ENCODE assay signal across 9 mouse cellular contexts in the genomic region with DNA sequence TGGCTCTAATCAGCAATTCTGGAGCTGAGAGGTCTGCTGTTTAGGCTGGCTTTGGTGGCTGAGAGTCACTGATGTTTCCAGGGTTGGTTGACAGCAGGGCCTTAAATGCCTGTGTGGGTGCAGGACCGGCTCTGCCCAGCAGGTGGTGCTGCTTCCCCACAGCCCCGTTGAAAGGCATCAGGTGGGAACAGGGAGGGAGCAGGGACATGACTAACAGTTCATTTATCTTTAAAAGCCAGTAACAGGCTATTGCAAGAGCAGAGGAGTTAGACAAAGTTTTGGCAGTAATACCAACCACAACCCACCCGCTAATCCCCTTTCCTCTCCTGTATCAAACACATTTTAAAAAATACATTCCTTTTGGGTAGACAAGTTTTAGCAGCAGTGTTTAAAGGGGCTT. TPM values are rescaled to one million over a fixed set of nuclear protein-coding genes. Genes with fewer than 3 reads are reported as not detected.
DNase-seq lines count a peak whose midpoint lies in the region; ATAC-seq and TF ChIP-seq lines count a peak whose summit lies in the region.
"Had no signal": no experiment of that assay in that cellular context is flagged by ENCODE, and none has a peak within 500 bp of the region (broad histone marks: within the 10 kb centered on the region; RNA-seq: fewer than 3 reads in every experiment).

No protein-coding gene starts in this region.

- H3K36me3 ChIP-seq in ES-E14 (ENCODE audit: control insufficient read depth, insufficient read depth, low read length, poor library complexity, severe bottlenecking) = peaks cover 34% of the 10 kb centered on the region
- H3K36me3 ChIP-seq in forebrain, embryonic 13.5 days (ENCODE audit: poor library complexity, severe bottlenecking) = peaks cover 27% of the 10 kb centered on the region

- in situ Hi-C loops in ES-E14 (cut with MboI; ENCODE audit: low sequenced_read_pairs in 2 of 2, unreplicated experiment in 2 of 2) = loop anchor here in 1 of 2 experiments (10.0 to 25.0 kb wide), 2 partner anchors 92 to 245 kb away; a partner anchor contains a TSS

- H3K27me3 ChIP-seq in forebrain, embryonic 13.5 days = no peaks in the 10 kb centered on the region
- H3K27me3 ChIP-seq: hindbrain, embryonic 15.5 days had no signal

- H3K4me3 ChIP-seq in ES-E14 (ENCODE audit: insufficient read depth in 1 of 2, low read depth in 1 of 2, low read length in 2 of 2, poor library complexity in 1 of 2, severe bottlenecking in 1 of 2) = no peak overlapping the region
- no peak overlapping the region for H3K4me3 ChIP-seq in forebrain, embryonic 13.5 days
- H3K4me3 ChIP-seq: hindbrain, embryonic 15.5 days had no signal

- 29% methylated on average over 3 of the region's 3 CpGs for WGBS in forebrain, embryonic 13.5 days

- no peaks in the 10 kb centered on the region for H3K4me1 ChIP-seq in ES-E14 (ENCODE audit: control insufficient read depth in 2 of 2, insufficient read depth in 2 of 2, low read length in 2 of 2, poor library complexity in 1 of 2)
- peaks cover 11% of the 10 kb centered on the region for H3K4me1 ChIP-seq in forebrain, embryonic 13.5 days
- H3K4me1 ChIP-seq: hindbrain, embryonic 15.5 days had no signal

- peak; percentile 71 for ATAC-seq in forebrain, embryonic 13.5 days
- peak; percentile 84 to 87 for ATAC-seq in hematopoietic stem cell, adult 5-6 weeks (replicated peaks in 1 of 2; ENCODE audit: insufficient read depth in 1 of 2, low FRiP score in 2 of 2, low TSS enrichment in 1 of 2, low read depth in 1 of 2, poor library complexity in 2 of 2, severe bottlenecking in 2 of 2)

- DNase-seq in ES-E14 (ENCODE audit: low read depth, low spot score) = peak; percentile 62
- DNase-seq in c-Kit-positive CD71-positive TER-119-negative erythroid progenitor cells, embryonic 14.5 days (ENCODE audit: low read depth) = peak; percentile 78
- peak; percentile 95 for DNase-seq in layer of hippocampus, postnatal 10 days (ENCODE audit: low spot score in 2 of 2)
- DNase-seq in lung, postnatal 10 days = peak; percentile 89
- peak; percentile 82 for DNase-seq in ovary, postnatal 36 days (ENCODE audit: low spot score)
- DNase-seq in thymus, postnatal 36 days = peak; percentile 77 to 83

- H3K4me2 ChIP-seq in forebrain, embryonic 13.5 days = no peak overlapping the region
- H3K4me2 ChIP-seq: hindbrain, embryonic 15.5 days had no signal

- H3K9me3 ChIP-seq in ES-E14 (ENCODE audit: control insufficient read depth, insufficient read depth, low read depth, low read length) = no peaks in the 10 kb centered on the region
- H3K9me3 ChIP-seq in forebrain, embryonic 13.5 days (replicated peaks) = no peaks in the 10 kb centered on the region
- H3K9me3 ChIP-seq: hindbrain, embryonic 15.5 days had no signal

- no peak overlapping the region for H3K9ac ChIP-seq in ES-E14 (ENCODE audit: insufficient read depth, low read depth, low read length, poor library complexity, severe bottlenecking)
- H3K9ac ChIP-seq in forebrain, embryonic 13.5 days = no peak overlapping the region
- H3K9ac ChIP-seq: hindbrain, embryonic 15.5 days had no signal

- H3K27ac ChIP-seq in ES-E14 (ENCODE audit: insufficient read depth, low read depth, low read length, poor library complexity, severe bottlenecking) = no peak overlapping the region
- H3K27ac ChIP-seq in forebrain, embryonic 13.5 days = no peak overlapping the region
- H3K27ac ChIP-seq: hindbrain, embryonic 15.5 days had no signal

TF ChIP-seq in ES-E14, 5 proteins besides CTCF, POLR2A, EP300 and RAD21:
- TF ChIP-seq HCFC1 (IDR thresholded peaks at IDR 0.05; ENCODE audit: borderline replicate concordance, insufficient read depth, low read length) (no peak), MAFK (IDR thresholded peaks at IDR 0.05; ENCODE audit: insufficient read depth, low read depth, low read length) (no peak), CHD2 (IDR thresholded peaks at IDR 0.05; ENCODE audit: low read depth, low read length) (no peak), ZNF384 (IDR thresholded peaks at IDR 0.05; ENCODE audit: low read depth, low read length) (no peak), ZC3H11A (IDR thresholded peaks at IDR 0.05; ENCODE audit: borderline replicate concordance, low read depth, low read length) (peak; percentile 40; the same call in 1 of the 2 replicates)

RNA-seq across cellular contexts. Expression of a gene that starts 30.5 kb away (rescaled TPM):
- 81.5 and 88.8 TPM in 2 replicates for total RNA-seq in ES-E14 (2012; rRNA removed)
- 47.8 and 49.2 TPM in 2 replicates for polyA plus RNA-seq in forebrain, embryonic 13.5 days (2015; fragmentation: Nextera tagmentation; extraction: Ambion mirVana)
- total RNA-seq in hematopoietic stem cell, adult 5-6 weeks (2017) = 37.5 and 40.0 TPM in 2 replicates
- 10 to 100 TPM; 54.4 to 58.7 TPM for total RNA-seq in layer of hippocampus, postnatal 10 days (2021)

RNA-seq across cellular contexts. Expression of a gene that starts 30.8 kb away (rescaled TPM):
- 177 and 184 TPM in 2 replicates for total RNA-seq in ES-E14 (2012; rRNA removed)
- polyA plus RNA-seq in forebrain, embryonic 13.5 days (2015; fragmentation: Nextera tagmentation; extraction: Ambion mirVana) = 260 and 282 TPM in 2 replicates
- 446 and 584 TPM in 2 replicates for total RNA-seq in hematopoietic stem cell, adult 5-6 weeks (2017)
- total RNA-seq in layer of hippocampus, postnatal 10 days (2021) = 100 to 1,000 TPM; 200 to 236 TPM
